Mouse (Mus musculus): Measurements from ENCODE around the gene Tesk1. TPM values are rescaled to one million over a fixed set of nuclear protein-coding genes. Genes with fewer than 3 reads are reported as not detected.
A peak's percentile ranks its signal among the peaks of the same experiment; 100 is the strongest.
"Not testable (repeated sequence)": the region's sequence is repeated elsewhere in the genome, so short reads cannot be mapped to it uniquely, and the experiment has no call there.

The Tesk1 gene
- total RNA-seq, 2 experiments from 2014 or later = 41.7 to 47.2 TPM

- DNase-seq = no peak
Observed at GRCm38 (mm10) chr4:43454041-43454836, 12.5 kb downstream of the Tesk1 start, which contains the start of gene Cd72. Gene Cd72 (minus strand): TSS chr4:43454628.

- no peak for DNase-seq
Observed at GRCm38 (mm10) chr4:43456470-43456869, 14.7 kb downstream of the Tesk1 start.

- DNase-seq = no peak
Observed at GRCm38 (mm10) chr4:43457124-43457523, 15.4 kb downstream of the Tesk1 start.

GRCm38 (mm10) chr4:43463102-43463501 lies 21.4 kb downstream of the Tesk1 start:
- DNase-seq = no peak

GRCm38 (mm10) chr4:43465935-43466334 lies 24.2 kb downstream of the Tesk1 start:
- no peak for DNase-seq

- DNase-seq = no peak
Observed at GRCm38 (mm10) chr4:43466872-43467271, 25.1 kb downstream of the Tesk1 start.

GRCm38 (mm10) chr4:43470301-43470700 lies 28.6 kb downstream of the Tesk1 start:
- no peak for DNase-seq

- no peak for DNase-seq
Observed at GRCm38 (mm10) chr4:43473636-43474035, 31.9 kb downstream of the Tesk1 start.

- no peak for DNase-seq
Observed at GRCm38 (mm10) chr4:43476604-43477003, 34.9 kb downstream of the Tesk1 start.

GRCm38 (mm10) chr4:43477857-43478533 lies 36.3 kb downstream of the Tesk1 start:
- DNase-seq = peak; percentile 86

- no peak for DNase-seq
Observed at GRCm38 (mm10) chr4:43478534-43478858, 36.8 kb downstream of the Tesk1 start.

GRCm38 (mm10) chr4:43478906-43479832 lies 37.4 kb downstream of the Tesk1 start:
- no peak for DNase-seq

GRCm38 (mm10) chr4:43480985-43481384 lies 39.2 kb downstream of the Tesk1 start:
- no peak for DNase-seq

- no peak for DNase-seq
Observed at GRCm38 (mm10) chr4:43481894-43482456, 40.2 kb downstream of the Tesk1 start.

GRCm38 (mm10) chr4:43482591-43482990 lies 40.9 kb downstream of the Tesk1 start:
- peak; percentile 47 for DNase-seq

GRCm38 (mm10) chr4:43483535-43484091 lies 41.9 kb downstream of the Tesk1 start, which contains the start of gene Sit1:
Gene Sit1 (minus strand): TSS chr4:43483734.
- no peak for DNase-seq

GRCm38 (mm10) chr4:43485666-43486065 lies 43.9 kb downstream of the Tesk1 start:
- not testable (repeated sequence) for DNase-seq

- no peak for DNase-seq
Observed at GRCm38 (mm10) chr4:43489611-43490010, 47.9 kb downstream of the Tesk1 start.

GRCm38 (mm10) chr4:43490801-43491200 lies 49.1 kb downstream of the Tesk1 start:
- DNase-seq = no peak

- DNase-seq = no peak
Observed at GRCm38 (mm10) chr4:43492101-43492820, 50.5 kb downstream of the Tesk1 start.

- DNase-seq = peak; percentile 95
Observed at GRCm38 (mm10) chr4:43492821-43493185, 51.1 kb downstream of the Tesk1 start, which contains the start of gene Ccdc107. Gene Ccdc107 (plus strand): TSS chr4:43492900.

Data from gastrocnemius, postnatal 25 days (tissue).